Comparison of ENCODE assay signal across 18 mouse cellular contexts in genomic region chr3:85514700-85515099, GRCm38 (mm10). TPM values are rescaled to one million over a fixed set of nuclear protein-coding genes. Genes with fewer than 3 reads are reported as not detected.
A peak's percentile ranks its signal among the peaks of the same experiment; 100 is the strongest.
DNase-seq lines count a peak whose midpoint lies in the region; ATAC-seq and TF ChIP-seq lines count a peak whose summit lies in the region.
"Had no signal": no experiment of that assay in that cellular context is flagged by ENCODE, and none has a peak within 500 bp of the region (broad histone marks: within the 10 kb centered on the region; RNA-seq: fewer than 3 reads in every experiment).

No protein-coding gene starts in this region.

- H3K4me3 ChIP-seq in embryonic facial prominence, embryonic 13.5 days: no peak overlapping the region
- H3K4me3 ChIP-seq in embryonic facial prominence, embryonic 10.5 days: no peak overlapping the region
- no peak overlapping the region for H3K4me3 ChIP-seq in cerebellum, adult 2 months (replicated peaks; ENCODE audit: insufficient read depth, low read depth, low read length)
- H3K4me3 ChIP-seq in heart, postnatal 0 days (ENCODE audit: low read depth, low read length): no peak overlapping the region
- no peak overlapping the region for H3K4me3 ChIP-seq in midbrain, embryonic 14.5 days (replicated peaks; ENCODE audit: low read depth, low read length)
- H3K4me3 ChIP-seq: gastrocnemius, adult 2 months; limb, embryonic 15.5 days had no signal

- ATAC-seq in embryonic facial prominence, embryonic 13.5 days (ENCODE audit: insufficient number of reproducible peaks, insufficient read depth, low FRiP score, low TSS enrichment, low read depth): 0 out of 2 replicates have a peak, but pooled peaks have one; percentile 15
- peak; percentile 17; the same call in 1 of the 2 replicates for ATAC-seq in heart, postnatal 0 days (ENCODE audit: insufficient read depth, low read depth)
- ATAC-seq in midbrain, embryonic 14.5 days (ENCODE audit: low FRiP score, low TSS enrichment): no peak
- ATAC-seq: forebrain, postnatal 0 days; liver, postnatal 0 days had no signal

- H3K4me2 ChIP-seq in embryonic facial prominence, embryonic 13.5 days: no peak overlapping the region
- H3K4me2 ChIP-seq in heart, postnatal 0 days (ENCODE audit: low read depth, low read length): no peak overlapping the region
- no peak overlapping the region for H3K4me2 ChIP-seq in midbrain, embryonic 14.5 days (ENCODE audit: low read length)
- H3K4me2 ChIP-seq: limb, embryonic 15.5 days had no signal

- 67% methylated on average over 11 of the region's 11 CpGs for WGBS in embryonic facial prominence, embryonic 13.5 days
- 73% methylated on average over 11 of the region's 11 CpGs for WGBS in embryonic facial prominence, embryonic 10.5 days
- WGBS in cerebellum, adult 2 months: 37% methylated on average over 11 of the region's 11 CpGs
- 31% methylated on average over 11 of the region's 11 CpGs for WGBS in heart, postnatal 0 days
- 79% methylated on average over 11 of the region's 11 CpGs for WGBS in midbrain, embryonic 14.5 days

- H3K36me3 ChIP-seq in embryonic facial prominence, embryonic 13.5 days: no peaks in the 10 kb centered on the region
- H3K36me3 ChIP-seq in embryonic facial prominence, embryonic 10.5 days (replicated peaks): no peaks in the 10 kb centered on the region
- H3K36me3 ChIP-seq in heart, postnatal 0 days (replicated peaks; ENCODE audit: control insufficient read depth, insufficient read depth, low read length): no peaks in the 10 kb centered on the region
- H3K36me3 ChIP-seq in midbrain, embryonic 14.5 days (ENCODE audit: control insufficient read depth, insufficient read depth, low read length): no peaks in the 10 kb centered on the region
- H3K36me3 ChIP-seq: limb, embryonic 15.5 days had no signal

- no peak for DNase-seq in embryonic facial prominence, embryonic 10.5 days (ENCODE audit: low spot score)
- peak; percentile 38 to 48 for DNase-seq in cerebellum, adult 2 months
- peak; percentile 14 to 18 for DNase-seq in heart, adult 9 months (ENCODE audit: low spot score in 2 of 2)
- peak; percentile 38 for DNase-seq in heart, postnatal 0 days (ENCODE audit: low spot score)
- DNase-seq in thymus, postnatal 14 days: no peak
- no peak for DNase-seq in thymus, postnatal 36 days
- no peak for DNase-seq in midbrain, embryonic 14.5 days
- DNase-seq: adrenal gland, postnatal 10 days; B cell, adult 2 months; forebrain, postnatal 0 days; gastrocnemius, adult 2 months; kidney, adult 8-10 months; kidney, postnatal 36 days; liver, postnatal 0 days; lung, postnatal 36 days; right cerebral cortex, adult 18-20 months had no signal

- no peaks in the 10 kb centered on the region for H3K9me3 ChIP-seq in embryonic facial prominence, embryonic 13.5 days
- no peaks in the 10 kb centered on the region for H3K9me3 ChIP-seq in embryonic facial prominence, embryonic 10.5 days
- H3K9me3 ChIP-seq in heart, postnatal 0 days (replicated peaks; ENCODE audit: control insufficient read depth, low read length): peaks cover 4% of the 10 kb centered on the region; the same call in 1 of the 2 replicates
- H3K9me3 ChIP-seq in midbrain, embryonic 14.5 days (ENCODE audit: control insufficient read depth, low read length): no peaks in the 10 kb centered on the region
- H3K9me3 ChIP-seq: limb, embryonic 15.5 days had no signal

- no peak overlapping the region for H3K27ac ChIP-seq in embryonic facial prominence, embryonic 13.5 days
- no peak overlapping the region for H3K27ac ChIP-seq in embryonic facial prominence, embryonic 10.5 days (replicated peaks)
- no peak overlapping the region for H3K27ac ChIP-seq in cerebellum, adult 2 months (ENCODE audit: insufficient read depth, low read length)
- H3K27ac ChIP-seq in heart, postnatal 0 days (ENCODE audit: low read depth): peak overlapping the region; percentile 28; the same call in 1 of the 2 replicates
- H3K27ac ChIP-seq in midbrain, embryonic 14.5 days (replicated peaks; ENCODE audit: low read depth, low read length): no peak overlapping the region
- H3K27ac ChIP-seq: gastrocnemius, adult 2 months; limb, embryonic 15.5 days had no signal

- no peak for TF ChIP-seq EP300 in heart, postnatal 0 days (IDR thresholded peaks at IDR 0.05; ENCODE audit: low read depth)

- H3K4me1 ChIP-seq in embryonic facial prominence, embryonic 13.5 days: peaks cover 6% of the 10 kb centered on the region; the same call in 1 of the 2 replicates
- peaks cover 9% of the 10 kb centered on the region; the same call in 1 of the 2 replicates for H3K4me1 ChIP-seq in embryonic facial prominence, embryonic 10.5 days
- H3K4me1 ChIP-seq in cerebellum, adult 2 months (ENCODE audit: control insufficient read depth, insufficient read depth, low read length): peaks cover 8% of the 10 kb centered on the region; the same call in 1 of the 2 replicates
- H3K4me1 ChIP-seq in heart, postnatal 0 days (ENCODE audit: control insufficient read depth, insufficient read depth): peaks cover 21% of the 10 kb centered on the region; the same call in 1 of the 2 replicates
- no peaks in the 10 kb centered on the region for H3K4me1 ChIP-seq in midbrain, embryonic 14.5 days (ENCODE audit: control insufficient read depth, insufficient read depth, low read length)

- no peaks in the 10 kb centered on the region for H3K27me3 ChIP-seq in embryonic facial prominence, embryonic 13.5 days
- H3K27me3 ChIP-seq in embryonic facial prominence, embryonic 10.5 days (replicated peaks; ENCODE audit: low read depth, poor library complexity, severe bottlenecking): no peaks in the 10 kb centered on the region
- H3K27me3 ChIP-seq in cerebellum, adult 2 months (ENCODE audit: control insufficient read depth, insufficient read depth, low read length): no peaks in the 10 kb centered on the region
- H3K27me3 ChIP-seq in heart, postnatal 0 days (ENCODE audit: control insufficient read depth, insufficient read depth, low read length): no peaks in the 10 kb centered on the region
- no peaks in the 10 kb centered on the region for H3K27me3 ChIP-seq in midbrain, embryonic 14.5 days (ENCODE audit: control insufficient read depth, insufficient read depth, low read length)
- H3K27me3 ChIP-seq: limb, embryonic 15.5 days had no signal

- TF ChIP-seq POLR2A in cerebellum, adult 2 months (IDR thresholded peaks at IDR 0.05; ENCODE audit: borderline replicate concordance, insufficient read depth, low read length): no peak

- H3K9ac ChIP-seq in embryonic facial prominence, embryonic 13.5 days: no peak overlapping the region
- no peak overlapping the region for H3K9ac ChIP-seq in heart, postnatal 0 days (replicated peaks; ENCODE audit: low read depth, low read length)
- H3K9ac ChIP-seq in midbrain, embryonic 14.5 days (replicated peaks; ENCODE audit: low read length): no peak overlapping the region
- H3K9ac ChIP-seq: forebrain, postnatal 0 days; limb, embryonic 15.5 days; liver, postnatal 0 days had no signal

- no peak for TF ChIP-seq CTCF in cerebellum, adult 2 months (IDR thresholded peaks at IDR 0.05; ENCODE audit: borderline replicate concordance, insufficient read depth, low read depth, low read length)
- TF ChIP-seq CTCF in heart, postnatal 0 days (IDR thresholded peaks at IDR 0.05; ENCODE audit: low read depth): no peak

RNA-seq across cellular contexts. Expression of gene Gatb, which starts 59.2 kb away (rescaled TPM):
- 19.9 and 22.5 TPM in 2 replicates for polyA plus RNA-seq in embryonic facial prominence, embryonic 13.5 days (2015; fragmentation: Nextera tagmentation; extraction: Ambion mirVana)
- polyA plus RNA-seq in embryonic facial prominence, embryonic 10.5 days (2016; fragmentation: Nextera tagmentation; extraction: Ambion mirVana): 26.8 and 28.3 TPM in 2 replicates
- 14.9 and 16.1 TPM in 2 replicates for polyA plus RNA-seq in cerebellum, adult 2 months (2012; rRNA removed)
- total RNA-seq in heart, postnatal 0 days (2014; rRNA removed; ENCODE audit: low replicate concordance): 27.9 and 123 TPM in 2 replicates
- polyA plus RNA-seq in heart, postnatal 0 days (2015; fragmentation: Nextera tagmentation; extraction: Ambion mirVana): 40.3 and 45.3 TPM in 2 replicates
- polyA plus RNA-seq in midbrain, embryonic 14.5 days (2014; fragmentation: Nextera tagmentation; extraction: Ambion mirVana): 22.4 and 22.5 TPM in 2 replicates

Comparison
In these comparisons a context has a peak if more than half of its experiments do, and no peak if none do; other contexts are left out.
1. DNase-seq: peak in cerebellum, adult 2 months (2 of 2), heart, adult 9 months (2 of 2) and heart, postnatal 0 days (single experiment); none in embryonic facial prominence, embryonic 10.5 days (single experiment), thymus, postnatal 14 days (single experiment), thymus, postnatal 36 days (0 of 2) and midbrain, embryonic 14.5 days (single experiment).